Mouse (Mus musculus) inflammation-experienced regulatory T-cells, adult 6 months (primary cell): ENCODE data around the gene Irak3. TPM values are rescaled to one million over a fixed set of nuclear protein-coding genes. Genes with fewer than 3 reads are reported as not detected.
"Not testable (repeated sequence)": the region's sequence is repeated elsewhere in the genome, so short reads cannot be mapped to it uniquely, and the experiment has no call there.

ENCODE experiments used
- ATAC-seq: one replicate; pipeline ENCODE4 v1.8.0; 2017
- polyA plus RNA-seq, 3 experiments: library from polyadenylated mRNA; unstranded; fragments of 100-300 nt; shearing (Covaris generic); gene quantifications; one replicate each; pipeline ENCODE4 v1.2.1; 2017

Gene Irak3
- 1 to 10 TPM in 1 of 3 experiments, under 1 TPM in 2; 0.54 to 2.1 (median 0.65) TPM for polyA plus RNA-seq

- ATAC-seq: peak; percentile 79
Observed at GRCm38 (mm10) chr10:120201961-120202402, at the start of gene Irak3. Gene Irak3, minus strand, starts transcription at chr10:120202130.

GRCm38 (mm10) chr10:120250911-120251683 is 49.2 kb upstream of the Irak3 start:
- ATAC-seq: no peak

- peak; percentile 96 for ATAC-seq
Observed at GRCm38 (mm10) chr10:120246994-120247750, 45.2 kb upstream of the Irak3 start.

GRCm38 (mm10) chr10:120245681-120246080 is 43.8 kb upstream of the Irak3 start:
- no peak for ATAC-seq

- ATAC-seq: no peak
Observed at GRCm38 (mm10) chr10:120242421-120242820, 40.5 kb upstream of the Irak3 start.

- ATAC-seq: no peak
Observed at GRCm38 (mm10) chr10:120239476-120239875, 37.5 kb upstream of the Irak3 start.

GRCm38 (mm10) chr10:120238241-120238640 is 36.3 kb upstream of the Irak3 start:
- ATAC-seq: no peak

GRCm38 (mm10) chr10:120236855-120237254 is 34.9 kb upstream of the Irak3 start:
- no peak for ATAC-seq

GRCm38 (mm10) chr10:120233655-120234367 is 31.9 kb upstream of the Irak3 start:
- peak; percentile 54 for ATAC-seq

- ATAC-seq: peak; percentile 55
Observed at GRCm38 (mm10) chr10:120231718-120232117, 29.8 kb upstream of the Irak3 start.

GRCm38 (mm10) chr10:120226871-120227661 is 25.1 kb upstream of the Irak3 start, which contains the start of gene Llph:
Gene Llph, plus strand, starts transcription at chr10:120227070.
- peak; percentile 95 for ATAC-seq

- ATAC-seq: peak; percentile 89
Observed at GRCm38 (mm10) chr10:120220776-120221175, 18.8 kb upstream of the Irak3 start.

GRCm38 (mm10) chr10:120219578-120220359 is 17.8 kb upstream of the Irak3 start:
- peak; percentile 38 for ATAC-seq

- no peak for ATAC-seq
Observed at GRCm38 (mm10) chr10:120218996-120219395, 17.1 kb upstream of the Irak3 start.

- ATAC-seq: not testable (repeated sequence)
Observed at GRCm38 (mm10) chr10:120217099-120217498, 15.2 kb upstream of the Irak3 start.

- ATAC-seq: no peak
Observed at GRCm38 (mm10) chr10:120210096-120210495, 8.2 kb upstream of the Irak3 start.

GRCm38 (mm10) chr10:120209539-120209925 is 7.6 kb upstream of the Irak3 start:
- ATAC-seq: peak; percentile 79

- peak; percentile 63 for ATAC-seq
Observed at GRCm38 (mm10) chr10:120208575-120209538, 6.9 kb upstream of the Irak3 start.

- ATAC-seq: no peak
Observed at GRCm38 (mm10) chr10:120208015-120208414, 6.1 kb upstream of the Irak3 start.
